Mouse (Mus musculus): Measurements from ENCODE around the gene Trabd2b. TPM values are rescaled to one million over a fixed set of nuclear protein-coding genes. Genes with fewer than 3 reads are reported as not detected.

The Trabd2b gene
- total RNA-seq, 2 experiments from 2014 or later, result 42.2 to 50.0 TPM

DNA sequence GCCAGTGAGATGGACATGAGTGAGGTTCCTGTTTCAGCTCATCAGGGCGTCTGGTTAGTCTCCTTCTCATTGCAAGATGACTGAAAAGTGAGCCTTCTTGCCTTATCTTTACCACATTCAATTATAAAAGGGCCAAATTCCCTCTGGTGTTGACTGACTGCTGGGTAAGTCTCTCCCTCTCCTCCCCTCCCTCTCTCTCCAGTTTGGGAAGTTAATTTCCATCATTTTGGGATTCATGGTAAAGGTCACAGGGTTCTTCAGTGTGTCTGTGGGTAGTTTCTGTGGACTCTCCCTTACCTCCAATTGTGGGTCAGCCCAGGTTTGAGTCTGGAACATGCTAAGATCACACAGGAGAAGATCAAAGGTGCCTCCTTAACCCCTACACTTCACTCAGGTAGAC, 28.2 kb downstream of the Trabd2b start:
- DNase-seq, result no peak
- intact Hi-C loops (cut with DNase I), result no loop called here

DNA sequence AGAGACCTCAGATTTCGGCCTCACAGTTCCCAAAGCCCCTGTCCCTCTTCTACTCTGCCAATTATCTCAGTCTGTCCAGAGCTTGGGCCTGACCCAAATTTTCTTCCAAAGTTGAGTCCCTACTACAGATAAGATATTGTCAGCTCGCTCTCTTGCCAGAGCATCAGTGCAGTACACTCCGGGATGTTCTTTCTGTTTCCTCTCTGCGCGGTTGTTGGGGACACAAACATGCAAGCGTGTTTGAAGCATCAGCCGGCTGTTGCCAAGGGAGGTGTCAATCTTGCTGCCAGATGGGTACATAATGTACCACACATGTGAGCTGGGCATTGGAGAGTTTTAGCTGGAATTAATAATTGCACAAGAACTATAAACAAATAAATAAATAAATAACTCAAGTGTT, 28.9 kb downstream of the Trabd2b start:
- DNase-seq, result peak in 1 of 2 experiments; percentile 19
- intact Hi-C loops (cut with DNase I), result no loop called here

DNA sequence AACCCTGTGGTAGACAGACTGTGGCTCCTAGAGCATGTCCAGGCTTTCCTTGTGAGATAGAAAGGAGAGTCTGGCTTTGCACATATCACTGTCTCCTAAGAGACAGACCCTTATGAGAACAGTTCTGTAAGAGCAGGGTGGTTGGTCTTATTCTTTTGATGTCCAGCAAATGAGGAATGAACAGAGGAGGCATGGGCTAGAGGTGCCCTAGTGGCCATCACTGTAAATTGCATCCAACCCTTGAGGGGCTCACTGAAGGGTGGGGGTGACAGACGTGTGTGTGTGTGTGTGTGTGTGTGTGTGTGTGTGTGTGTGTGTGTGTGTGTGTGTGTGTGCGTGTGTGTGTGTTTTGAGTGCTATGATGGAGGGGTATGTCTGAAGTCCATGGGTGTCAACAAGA, 32.2 kb downstream of the Trabd2b start:
- intact Hi-C loops (cut with DNase I), result no loop called here
- no peak for DNase-seq

DNA sequence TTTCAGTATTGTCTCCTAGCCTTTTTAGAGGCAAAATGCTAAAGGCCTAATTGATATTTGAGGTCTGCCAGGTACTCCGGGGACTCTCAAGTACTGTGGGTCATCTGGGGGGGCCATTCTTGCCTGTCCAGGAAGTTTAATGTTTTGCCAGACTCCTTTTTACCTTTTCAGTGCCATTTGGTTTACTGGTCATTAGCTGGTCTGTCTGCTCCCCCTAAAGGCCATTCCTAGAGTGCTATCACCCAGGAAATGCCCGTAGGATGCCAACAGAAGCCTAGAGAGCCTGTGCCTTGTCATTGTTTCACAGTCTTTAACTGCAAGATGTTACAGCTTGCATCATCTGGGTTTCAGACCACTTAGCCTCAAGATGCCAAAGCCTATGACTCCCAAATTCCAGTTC, 35.7 kb downstream of the Trabd2b start:
- intact Hi-C loops (cut with DNase I), result loop anchor here (5.0 kb wide), 1 partner anchor 35 kb away; the partner anchor contains the start of gene Trabd2b

DNA sequence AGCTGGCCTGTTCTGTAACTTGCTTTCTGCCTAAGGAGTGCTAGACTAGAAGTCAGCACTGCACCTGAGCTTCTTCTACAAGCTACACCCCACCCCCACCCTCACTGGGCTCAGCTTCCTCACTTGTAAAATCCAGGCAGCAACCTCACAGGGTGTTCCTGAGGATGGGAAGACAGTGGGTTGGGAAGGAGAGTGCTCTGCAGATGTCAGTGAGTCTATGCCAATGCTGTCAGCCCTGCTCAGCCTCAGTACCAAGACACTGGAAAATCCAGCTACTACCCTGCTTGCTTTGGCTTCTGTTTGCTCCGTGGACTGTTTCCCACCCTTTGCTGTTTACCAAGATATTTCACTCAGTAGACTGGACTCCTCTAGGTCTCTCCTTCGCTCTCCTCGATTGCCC, 36.1 kb downstream of the Trabd2b start:
- intact Hi-C loops (cut with DNase I), result loop anchor here (5.0 kb wide), 1 partner anchor 35 kb away; the partner anchor contains the start of gene Trabd2b

More for the DNA sequence above, 35.7 kb downstream of the Trabd2b start:
- DNase-seq, result no peak

DNA sequence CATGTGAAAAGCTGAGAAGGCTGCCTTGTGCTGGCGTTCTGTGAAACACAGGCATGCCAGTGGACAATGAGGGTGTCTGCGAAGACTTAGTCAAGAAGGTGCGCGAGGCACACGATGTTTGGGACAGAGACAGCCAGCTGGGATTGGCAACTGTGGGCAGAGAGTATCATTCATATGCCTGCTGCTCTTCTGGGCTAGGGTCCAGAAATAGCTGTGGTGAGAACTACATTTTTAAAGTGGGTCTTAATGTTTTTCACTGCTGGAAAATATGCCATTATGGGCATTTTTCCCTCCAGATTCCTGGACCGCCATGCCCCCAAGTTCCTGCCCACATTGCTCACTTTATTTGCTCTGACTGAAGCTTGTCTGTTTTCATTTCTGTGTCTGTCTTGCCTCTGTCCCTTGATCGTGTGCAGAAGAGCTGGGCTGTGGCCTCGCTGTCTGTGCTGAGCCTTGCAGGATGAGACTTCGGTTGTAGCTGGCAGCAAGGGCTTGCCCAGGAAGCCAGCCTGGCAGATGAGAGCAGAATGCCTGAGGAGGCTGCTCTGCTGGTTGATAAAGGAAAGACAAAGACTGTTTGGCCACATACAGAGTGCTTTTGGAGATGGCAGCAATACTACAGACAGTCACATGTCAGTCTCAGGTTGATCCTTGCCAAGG, 42.0 kb downstream of the Trabd2b start:
- intact Hi-C loops (cut with DNase I), result no loop called here
- no peak for DNase-seq

More for the DNA sequence above, 36.1 kb downstream of the Trabd2b start:
- DNase-seq, result no peak

GRCm38 (mm10) chr4:114453101-114453500, 46.6 kb downstream of the Trabd2b start:
- DNase-seq, result no peak
- intact Hi-C loops (cut with DNase I), result no loop called here

DNA sequence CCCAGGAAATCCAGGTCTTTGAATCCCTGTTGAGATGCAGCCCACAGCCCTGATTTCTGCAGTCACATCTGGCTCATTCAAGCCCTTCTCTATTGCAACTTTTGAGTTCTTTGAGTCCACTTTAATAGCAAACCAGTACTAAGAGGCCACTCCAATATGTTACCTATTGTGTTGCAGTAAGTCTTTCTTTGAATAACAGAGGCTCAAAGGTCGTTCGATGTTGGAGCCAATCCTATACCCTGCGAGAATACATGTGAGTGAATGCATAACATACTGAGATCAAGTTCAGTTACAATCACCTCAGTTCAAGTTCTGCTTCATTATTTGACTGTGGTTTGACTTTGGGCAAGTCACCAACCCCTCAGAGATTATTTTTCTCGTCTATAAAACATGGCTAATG, 47.5 kb downstream of the Trabd2b start:
- intact Hi-C loops (cut with DNase I), result no loop called here
- DNase-seq, result no peak

GRCm38 (mm10) chr4:114454495-114455186, 48.1 kb downstream of the Trabd2b start:
- intact Hi-C loops (cut with DNase I), result loop anchor here (5.0 kb wide), 1 partner anchor 47 kb away; the partner anchor contains the start of gene Trabd2b
- peak; percentile 70 to 77 for DNase-seq

DNA sequence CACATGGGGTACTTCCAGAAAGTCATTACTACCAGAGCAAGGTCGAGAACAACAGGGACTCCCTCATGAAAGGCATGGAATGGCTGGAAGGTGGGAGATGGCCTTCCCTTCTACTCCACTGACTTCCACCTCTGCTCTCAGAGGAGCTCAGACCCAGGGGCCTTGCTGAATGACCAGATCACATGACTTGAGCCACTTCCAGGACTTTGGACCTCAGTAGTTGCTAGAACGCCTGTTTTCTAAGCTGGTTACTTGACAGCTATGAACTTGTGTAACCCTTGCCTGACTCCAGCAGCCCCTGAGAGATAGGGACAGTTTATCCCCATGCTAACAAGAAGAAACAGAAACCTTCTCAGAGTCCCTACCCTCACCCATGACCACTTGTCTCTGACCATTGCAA, 50.6 kb downstream of the Trabd2b start:
- intact Hi-C loops (cut with DNase I), result loop anchor here (5.0 kb wide), 1 partner anchor 50 kb away; the partner anchor contains the start of gene Trabd2b

GRCm38 (mm10) chr4:114459591-114459990, 53.1 kb downstream of the Trabd2b start:
- intact Hi-C loops (cut with DNase I), result loop anchor here (5.0 kb wide), 1 partner anchor 52 kb away; the partner anchor contains the start of gene Trabd2b
- DNase-seq, result peak; percentile 34 to 51

More for the DNA sequence above, 50.6 kb downstream of the Trabd2b start:
- no peak for DNase-seq

- intact Hi-C loops (cut with DNase I), result no loop called here
- no peak for DNase-seq
Observed at GRCm38 (mm10) chr4:114460401-114460800, 53.9 kb downstream of the Trabd2b start.

GRCm38 (mm10) chr4:114461093-114461492, 54.6 kb downstream of the Trabd2b start:
- no peak for DNase-seq
- intact Hi-C loops (cut with DNase I), result no loop called here

- intact Hi-C loops (cut with DNase I), result no loop called here
- DNase-seq, result peak; percentile 41 to 56
Observed at GRCm38 (mm10) chr4:114465641-114466040, 59.1 kb downstream of the Trabd2b start.

DNA sequence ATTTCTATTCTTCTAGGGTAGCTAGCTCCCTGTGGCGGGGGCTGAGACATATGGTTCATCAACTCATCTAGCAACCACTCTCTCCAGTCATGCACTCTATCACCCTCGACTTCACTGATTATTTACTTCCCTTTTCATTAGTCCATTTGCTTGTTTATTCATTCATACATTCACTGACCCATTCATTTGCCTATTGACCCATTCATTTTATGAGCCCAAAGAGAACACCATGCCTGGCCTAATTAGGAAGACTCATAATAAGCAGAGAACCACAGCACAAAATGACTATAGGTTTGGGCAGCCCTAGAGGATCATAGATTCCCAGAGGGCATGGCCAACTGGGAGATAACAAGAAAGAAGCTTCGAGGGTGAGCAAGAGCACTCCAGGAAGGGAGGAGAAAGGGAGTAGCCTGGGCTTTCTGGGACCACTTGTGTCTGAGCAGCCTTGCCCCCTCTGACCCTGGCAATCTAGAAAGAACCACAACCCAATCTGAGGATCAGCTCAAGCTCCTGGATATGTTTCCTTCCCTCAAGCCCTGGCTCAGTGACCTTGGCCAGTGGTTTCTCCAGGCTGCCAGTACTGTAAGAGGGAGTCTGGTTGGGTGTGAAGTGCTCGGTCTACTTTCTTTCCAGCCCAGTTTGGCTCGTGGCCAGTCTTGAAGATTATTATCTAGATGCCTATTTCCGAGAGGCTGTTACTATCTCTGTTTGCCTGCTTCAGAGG, 61.0 kb downstream of the Trabd2b start:
- DNase-seq, result no peak
- intact Hi-C loops (cut with DNase I), result no loop called here

DNA sequence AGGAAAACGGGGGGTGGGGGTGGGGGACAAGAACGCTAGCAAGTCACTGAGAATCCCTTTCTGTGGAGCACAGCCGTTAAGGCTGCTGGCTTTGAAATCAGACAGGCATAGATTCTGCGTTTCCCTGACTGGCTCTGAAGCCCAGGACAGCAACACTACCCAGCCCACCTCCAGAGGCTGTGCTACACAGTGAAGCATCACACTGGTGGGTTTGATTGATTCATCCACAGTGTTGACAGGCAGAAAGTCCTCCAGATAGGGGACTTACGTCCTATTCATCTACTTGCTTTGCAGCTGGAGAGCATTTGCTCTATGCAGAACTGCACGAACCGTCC, 61.5 kb downstream of the Trabd2b start:
- intact Hi-C loops (cut with DNase I), result no loop called here
- no peak for DNase-seq

DNA sequence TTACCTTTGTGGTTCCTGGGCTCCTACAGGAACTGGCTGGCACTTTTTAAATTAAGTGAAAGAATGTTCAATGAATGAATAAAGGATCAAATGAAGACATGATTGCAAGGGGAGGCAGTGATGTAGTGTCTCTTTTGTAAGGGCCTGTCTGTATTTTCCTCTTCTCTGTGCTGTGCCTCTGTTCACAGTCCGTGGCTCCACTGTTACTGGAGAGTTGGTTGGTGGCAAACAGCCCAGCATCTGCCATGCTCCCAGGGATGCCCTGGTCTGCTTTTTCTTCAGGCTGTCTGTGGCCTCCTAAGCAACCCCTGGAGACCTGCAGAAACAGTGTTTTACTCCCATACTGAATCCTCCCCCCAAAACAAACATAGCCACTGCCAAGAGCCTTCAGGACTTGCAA, 63.4 kb downstream of the Trabd2b start:
- DNase-seq, result no peak
- intact Hi-C loops (cut with DNase I), result loop anchor here (5.0 to 10.0 kb wide), 2 partner anchors 63 to 165 kb away; partner anchors contain the start of gene Trabd2b

- intact Hi-C loops (cut with DNase I), result loop anchor here (5.0 to 10.0 kb wide), 2 partner anchors 65 to 163 kb away; partner anchors contain the start of gene Trabd2b
Observed at GRCm38 (mm10) chr4:114472143-114472542, 65.6 kb downstream of the Trabd2b start.

DNA sequence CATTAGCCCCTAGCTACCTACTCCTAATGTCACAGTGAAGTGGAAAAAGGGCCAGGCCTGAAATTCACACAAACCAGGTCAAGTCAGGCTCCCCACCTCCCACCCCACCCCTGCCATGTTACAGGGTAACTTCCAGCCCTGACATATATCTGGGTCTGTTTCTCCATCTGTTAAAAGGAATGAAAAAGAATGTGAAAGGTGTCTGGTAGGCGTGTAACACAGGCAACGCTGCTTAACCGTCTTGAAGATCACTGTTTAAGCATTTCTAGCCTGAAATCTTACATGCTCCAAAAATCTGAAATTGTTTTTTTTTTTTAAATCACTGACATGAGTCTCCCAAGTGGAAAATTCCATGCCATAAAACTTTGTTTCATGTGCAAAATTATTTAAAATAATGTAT, 69.8 kb downstream of the Trabd2b start:
- intact Hi-C loops (cut with DNase I), result loop anchor here (10.0 kb wide), 1 partner anchor 158 kb away; no protein-coding TSS in a partner anchor
- no peak for DNase-seq

More at GRCm38 (mm10) chr4:114472143-114472542, 65.6 kb downstream of the Trabd2b start:
- peak; percentile 58 to 72 for DNase-seq

GRCm38 (mm10) chr4:114477082-114477771, 70.7 kb downstream of the Trabd2b start:
- intact Hi-C loops (cut with DNase I), result loop anchor here (10.0 kb wide), 1 partner anchor 158 kb away; no protein-coding TSS in a partner anchor
- peak in 1 of 2 experiments; percentile 34 for DNase-seq
